Mouse (Mus musculus) c-Kit-positive CD71-positive TER-119-positive erythroid progenitor cells, embryonic 14.5 days (primary cell): ENCODE measurements around the gene Pdzk1ip1.

ENCODE experiments used
- DNase-seq: peaks from one replicate; pipeline ENCODE4 v3.0.0-alpha.2; 2013; ENCODE audit warnings: low spot score

Pdzk1ip1 gene

DNA sequence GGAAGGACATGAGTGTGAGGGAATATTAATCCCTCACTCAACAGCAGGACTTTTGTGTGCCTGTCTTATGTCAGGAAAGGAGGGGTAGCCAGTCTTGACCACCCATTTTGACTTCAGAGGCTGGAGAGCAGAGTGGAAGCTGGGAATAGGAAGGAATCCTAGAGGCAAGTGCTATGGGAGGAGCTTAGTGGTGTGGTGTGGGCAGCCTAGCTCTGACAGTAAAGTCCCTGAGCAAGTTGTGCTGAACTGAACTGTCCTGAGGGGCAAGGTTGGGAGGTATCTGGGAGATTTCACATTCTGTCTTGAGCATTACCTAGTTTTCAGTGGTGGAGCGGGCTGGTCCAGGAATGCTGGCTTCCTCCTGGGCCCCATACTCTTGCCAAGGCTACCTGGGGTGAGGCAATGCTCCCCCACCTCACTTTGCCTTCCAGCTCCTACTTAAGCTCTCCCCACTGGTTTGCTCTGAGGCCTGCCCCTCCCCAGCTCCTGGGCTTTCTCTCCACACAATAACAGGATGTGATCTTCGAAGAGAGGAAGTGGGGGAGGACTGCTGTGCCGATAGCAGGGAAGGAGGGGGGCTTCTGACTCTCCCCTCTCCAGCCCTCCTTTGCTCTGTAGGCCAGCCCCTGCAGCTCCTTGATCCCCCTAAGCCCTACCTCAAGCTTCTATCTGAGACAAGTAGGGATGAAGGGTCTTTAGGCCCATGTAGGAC is 13.1 kb upstream of the Pdzk1ip1 start:
- no peak for DNase-seq

- DNase-seq = no peak
Observed at GRCm38 (mm10) chr4:115078892-115079820, 9.4 kb upstream of the Pdzk1ip1 start.

GRCm38 (mm10) chr4:115079821-115080349 is 8.6 kb upstream of the Pdzk1ip1 start:
- DNase-seq = no peak

- no peak for DNase-seq
Observed at GRCm38 (mm10) chr4:115083031-115083430, 5.5 kb upstream of the Pdzk1ip1 start.

DNA sequence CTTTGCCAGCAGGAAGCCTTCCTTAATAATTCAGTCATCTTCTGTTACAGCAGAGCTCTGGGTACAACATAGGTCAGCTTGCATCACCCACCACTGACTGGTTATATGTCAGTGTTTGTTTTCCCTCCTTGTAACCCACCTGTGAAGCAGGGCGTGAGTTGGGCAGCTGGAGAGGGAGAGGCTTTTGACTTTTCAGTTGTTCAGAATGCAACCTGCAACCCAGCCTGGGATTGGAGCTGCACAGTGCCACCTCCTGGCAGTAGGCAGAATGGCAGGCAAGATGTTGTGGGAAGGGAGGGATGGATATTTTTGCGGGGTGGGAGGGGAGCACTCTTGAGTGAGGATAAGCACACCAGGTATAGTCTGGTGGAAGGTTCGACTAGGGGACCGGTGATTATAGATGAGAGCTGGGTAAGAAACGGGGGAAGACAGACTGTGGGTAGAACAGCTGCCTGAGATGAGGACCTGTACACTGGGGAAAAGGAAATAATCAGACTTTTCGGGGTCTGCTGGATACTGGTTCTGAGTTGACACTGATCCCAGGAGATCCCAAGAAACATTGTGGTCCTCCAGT is 2.9 kb upstream of the Pdzk1ip1 start:
- peak; percentile 71 for DNase-seq

GRCm38 (mm10) chr4:115086257-115086656 is 2.3 kb upstream of the Pdzk1ip1 start:
- no peak for DNase-seq

- DNase-seq = no peak
Observed at GRCm38 (mm10) chr4:115086763-115087415, 1.6 kb upstream of the Pdzk1ip1 start.

DNA sequence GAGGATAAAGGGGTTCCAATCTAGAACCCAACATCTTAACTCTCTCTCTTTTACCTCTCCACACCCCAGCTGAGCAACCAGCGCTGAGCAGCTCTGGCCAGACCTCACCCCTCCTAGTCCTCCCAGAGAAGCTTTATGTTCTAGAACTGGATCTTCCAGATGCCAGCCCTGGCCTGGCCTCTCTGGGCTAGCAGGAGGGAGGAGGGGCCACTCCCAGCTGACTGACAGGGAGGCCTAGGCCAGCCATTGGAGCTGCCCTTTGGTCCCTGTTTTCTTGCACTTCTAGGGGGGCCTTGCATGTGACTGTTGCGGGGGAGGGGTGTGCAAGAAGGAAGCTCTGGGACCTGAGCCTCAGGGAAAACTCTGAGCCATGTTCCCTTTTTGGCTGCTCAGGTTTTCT is 2.1 kb downstream of the Pdzk1ip1 start:
- no peak for DNase-seq

DNA sequence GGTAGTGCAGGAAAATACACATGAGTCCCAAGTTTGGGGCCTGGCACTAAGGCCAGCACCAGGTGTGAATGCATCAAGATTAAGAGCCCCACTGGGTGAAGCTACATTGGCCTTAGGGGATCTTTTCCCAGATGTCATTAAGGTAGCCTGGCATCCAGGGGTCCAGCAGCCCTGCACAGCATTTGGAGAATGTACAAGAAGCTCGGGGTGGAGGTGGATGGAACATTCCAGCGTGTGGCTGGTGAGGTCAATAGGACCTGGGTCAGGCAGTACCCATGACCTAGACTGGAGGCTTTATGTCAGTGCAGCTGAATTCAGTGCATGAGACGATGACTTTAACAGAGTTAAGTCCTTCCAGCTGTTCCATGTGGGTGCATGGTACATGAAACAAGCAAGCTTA is 3.3 kb downstream of the Pdzk1ip1 start:
- no peak for DNase-seq

GRCm38 (mm10) chr4:115093331-115093864 is 4.9 kb downstream of the Pdzk1ip1 start:
- DNase-seq = no peak

DNA sequence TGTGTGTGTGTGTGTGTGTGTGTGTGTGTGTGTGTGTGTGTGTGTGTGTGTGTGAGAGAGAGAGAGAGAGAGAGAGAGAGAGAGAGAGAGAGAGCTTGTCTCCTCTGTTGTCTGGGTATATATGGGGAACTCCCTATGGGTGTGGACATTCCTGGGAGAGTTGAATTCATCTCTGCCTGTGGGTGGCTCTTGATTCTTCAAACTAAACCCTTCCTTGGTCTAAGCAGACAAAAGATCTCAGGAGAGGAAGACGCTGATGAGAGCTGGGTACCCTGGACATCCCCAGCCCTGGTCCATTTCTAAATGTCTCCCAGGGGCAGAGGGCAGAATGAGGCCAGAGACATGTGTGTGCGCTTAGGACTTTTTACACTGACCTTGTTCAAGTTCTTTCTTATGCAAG is 5.5 kb downstream of the Pdzk1ip1 start:
- DNase-seq = peak; percentile 60

DNA sequence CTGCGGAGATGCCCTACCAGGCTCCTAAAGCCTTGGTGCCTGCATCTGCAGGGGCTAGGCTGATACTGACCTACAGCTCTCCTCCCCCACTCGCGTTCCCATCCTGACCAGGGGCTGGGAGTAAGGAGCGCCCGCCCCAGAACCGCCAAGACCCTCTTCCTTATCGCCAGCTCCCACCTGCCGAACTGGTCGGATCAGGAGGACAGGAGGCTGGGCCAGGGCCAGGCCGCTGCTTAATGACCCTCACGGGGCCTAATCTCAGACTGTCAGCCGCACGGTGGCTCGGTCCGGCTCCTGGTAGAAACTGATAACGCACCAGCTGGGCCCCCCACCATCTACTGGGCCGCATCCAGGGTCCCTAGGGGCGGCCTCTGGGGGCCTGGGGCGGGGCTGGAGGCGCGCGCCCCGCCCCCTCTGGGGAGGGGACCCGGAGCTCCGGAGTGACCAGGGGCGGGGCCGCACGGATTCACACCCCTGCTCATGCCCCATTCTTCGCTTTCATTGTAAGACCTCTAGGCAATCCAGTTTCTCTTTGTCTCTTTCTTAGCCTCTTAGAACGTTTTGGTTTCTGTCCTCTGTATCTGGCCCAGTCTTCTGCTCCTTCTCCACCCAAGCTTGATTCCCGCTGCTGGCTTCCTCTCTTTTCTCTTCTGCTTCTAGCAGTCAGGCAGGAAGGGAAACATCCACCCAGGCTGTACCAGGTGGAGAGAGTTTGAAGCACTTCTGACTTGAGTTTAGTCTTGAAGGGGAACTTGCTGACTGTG is 7.3 kb downstream of the Pdzk1ip1 start:
- peak; percentile 94 for DNase-seq

GRCm38 (mm10) chr4:115096435-115097145 is 8.1 kb downstream of the Pdzk1ip1 start:
- DNase-seq = peak; percentile 48

- DNase-seq = peak; percentile 47
Observed at GRCm38 (mm10) chr4:115097146-115097496, 8.6 kb downstream of the Pdzk1ip1 start.

DNA sequence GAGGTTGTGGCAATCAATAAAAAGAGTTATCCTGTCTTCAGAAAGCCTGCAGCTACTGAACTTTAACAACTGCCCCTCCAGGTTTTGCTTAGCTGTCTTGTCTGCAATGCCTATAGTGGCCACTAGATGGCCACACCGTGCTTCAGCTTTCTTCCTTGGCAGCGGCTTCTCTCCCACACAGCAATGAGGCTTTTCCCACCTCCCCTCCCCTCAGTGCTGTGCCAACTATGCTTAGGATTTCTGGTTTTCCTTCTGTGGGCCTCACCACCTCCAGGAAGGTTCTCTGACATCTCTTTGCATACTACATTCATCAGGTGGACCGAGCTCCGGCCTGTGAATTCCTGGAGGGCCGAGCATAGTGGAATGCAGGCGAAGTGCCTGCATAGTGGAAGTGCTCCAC is 13.2 kb downstream of the Pdzk1ip1 start:
- DNase-seq = peak; percentile 69

DNA sequence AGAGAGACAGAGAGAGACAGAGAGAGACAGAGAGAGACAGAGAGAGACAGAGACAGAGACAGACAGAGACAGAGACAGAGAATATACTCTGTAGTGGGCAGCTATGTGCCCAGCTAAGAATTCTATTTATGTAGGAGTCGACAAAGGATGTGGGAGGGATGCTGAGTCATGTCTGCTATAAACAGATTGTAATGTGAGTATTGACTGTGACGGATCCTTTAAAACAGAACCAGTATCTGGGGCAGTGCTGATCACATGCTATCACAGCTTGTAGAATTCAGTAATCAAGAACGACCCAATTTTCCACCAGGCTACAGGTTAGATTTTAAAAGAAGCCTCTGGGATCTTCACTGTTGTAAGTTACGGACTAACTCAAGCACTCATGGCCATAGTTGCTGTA is 15.0 kb downstream of the Pdzk1ip1 start:
- peak; percentile 49 for DNase-seq

DNA sequence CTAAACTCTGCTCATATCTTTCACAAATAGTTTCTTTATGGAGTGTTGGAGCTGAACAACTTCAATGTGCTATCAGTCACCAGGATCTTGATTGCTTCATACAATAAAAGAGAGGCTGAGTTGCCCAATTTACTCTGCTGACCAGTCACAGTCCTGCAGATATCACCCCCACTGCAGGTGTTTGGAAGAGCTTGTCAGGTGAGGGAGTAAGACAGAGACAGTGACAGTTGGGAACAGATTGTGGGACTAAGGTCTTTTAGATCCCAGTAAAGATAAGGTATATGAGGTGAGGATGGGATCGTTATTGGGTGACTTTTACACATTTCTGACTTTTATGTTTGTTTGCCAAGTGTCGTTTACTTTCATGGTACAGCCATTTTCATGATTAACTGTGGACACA is 22.7 kb downstream of the Pdzk1ip1 start:
- no peak for DNase-seq

- no peak for DNase-seq
Observed at GRCm38 (mm10) chr4:115113266-115113665, 24.8 kb downstream of the Pdzk1ip1 start.

- no peak for DNase-seq
Observed at GRCm38 (mm10) chr4:115119642-115120041, 31.1 kb downstream of the Pdzk1ip1 start.

DNA sequence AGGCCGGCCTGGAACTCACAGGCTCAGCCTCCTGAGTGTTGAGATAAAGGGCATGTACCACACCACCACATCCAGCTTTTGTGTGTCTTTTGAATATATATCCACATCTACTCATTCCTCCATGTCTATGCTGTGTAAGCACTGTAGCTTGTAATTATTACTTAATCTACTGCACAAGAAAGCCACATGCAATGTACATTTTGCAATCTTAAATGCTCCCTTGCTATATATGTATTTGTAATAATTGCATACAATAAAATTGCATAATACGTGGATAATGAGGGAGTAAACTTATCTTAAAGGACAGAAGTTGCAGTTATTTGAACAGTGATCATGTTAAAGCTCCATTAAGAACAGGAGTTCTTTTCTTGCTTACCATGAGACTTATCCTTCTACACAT is 32.7 kb downstream of the Pdzk1ip1 start:
- no peak for DNase-seq
